Mouse (Mus musculus) left cerebral cortex, adult 8-10 months (tissue): ENCODE measurements around the gene Sgo2a. TPM values are rescaled to one million over a fixed set of nuclear protein-coding genes. Genes with fewer than 3 reads are reported as not detected.
"Not testable (repeated sequence)": the region's sequence is repeated elsewhere in the genome, so short reads cannot be mapped to it uniquely, and the experiment has no call there.

Experiments
- DNase-seq, 2 experiments: peaks; one replicate each; pipeline ENCODE4 v3.0.0; 2022; ENCODE audit warnings: low spot score in 2 of 2
- total RNA-seq, 4 experiments: library from RNA; stranded (reverse); gene quantifications; 2 replicates each; pipeline ENCODE4 v1.2.4; 2022

Sgo2a gene
- total RNA-seq, 4 experiments from 2014 or later, result 0.42 to 0.76 (median 0.55) TPM

DNA sequence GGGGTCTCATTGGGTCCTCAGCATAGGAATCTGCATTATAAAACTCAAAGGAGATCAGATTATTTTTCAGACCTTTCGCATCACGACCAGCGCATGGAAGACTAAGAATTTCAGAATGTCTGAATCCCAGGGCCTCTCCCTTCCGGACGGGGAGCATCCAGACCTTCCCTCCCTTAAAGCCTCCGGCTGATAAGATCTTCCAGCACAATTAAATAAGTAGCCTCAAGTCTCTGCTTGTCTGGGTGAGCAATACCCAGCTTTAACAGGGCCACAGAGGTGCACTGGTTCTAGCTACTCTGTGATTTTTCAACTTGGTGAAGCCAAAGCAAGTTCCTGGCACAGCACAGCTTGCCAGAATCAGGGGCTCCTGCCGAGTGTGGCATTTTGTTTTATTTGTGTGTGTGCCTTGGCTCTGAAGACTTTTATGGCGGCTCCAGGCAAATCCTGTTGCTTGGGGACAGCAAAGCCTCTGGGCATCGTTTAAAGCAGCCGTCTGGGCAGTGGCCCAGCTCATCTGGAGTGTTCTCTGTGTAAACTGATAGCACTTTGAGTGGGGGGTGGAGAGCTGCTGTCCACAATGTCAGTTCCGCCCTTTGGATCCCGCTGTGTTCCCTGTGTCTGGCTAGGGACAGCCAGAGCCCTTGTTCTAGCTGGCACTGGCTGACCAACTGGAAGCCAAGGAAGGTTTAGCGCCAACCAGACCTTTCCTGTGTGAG lies 34.5 kb downstream of the Sgo2a start:
- DNase-seq, result peak; percentile 13 to 36

DNA sequence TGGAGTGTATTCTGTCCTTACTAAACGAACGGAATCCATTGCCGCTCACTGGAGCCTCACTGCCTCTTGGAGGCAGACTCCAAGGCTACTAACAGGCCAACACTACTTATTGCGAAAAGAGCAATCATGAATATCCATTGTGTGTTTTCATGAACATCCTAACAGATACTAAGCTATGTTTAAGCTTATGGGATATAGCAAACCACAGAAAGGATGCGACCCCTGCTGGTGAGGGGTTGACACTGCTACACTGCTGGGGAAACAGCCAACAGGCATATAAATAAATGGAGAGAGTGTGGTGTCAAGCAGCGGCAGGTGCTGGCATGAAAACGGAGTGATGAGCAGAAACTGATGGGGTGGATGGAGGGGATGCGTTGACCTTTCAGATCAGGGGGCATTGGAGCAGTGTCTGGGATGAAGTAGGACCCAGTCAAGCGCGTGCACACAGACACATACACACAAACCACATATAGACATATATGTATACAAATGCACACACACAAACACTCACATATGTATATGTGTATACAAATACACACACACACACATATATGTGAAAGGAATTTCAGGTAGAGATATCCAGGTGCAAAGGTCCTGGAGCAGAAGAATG lies 35.5 kb downstream of the Sgo2a start:
- DNase-seq, result no peak

GRCm38 (mm10) chr1:58037306-58037705 lies 41.5 kb downstream of the Sgo2a start:
- DNase-seq, result not testable (repeated sequence)

DNA sequence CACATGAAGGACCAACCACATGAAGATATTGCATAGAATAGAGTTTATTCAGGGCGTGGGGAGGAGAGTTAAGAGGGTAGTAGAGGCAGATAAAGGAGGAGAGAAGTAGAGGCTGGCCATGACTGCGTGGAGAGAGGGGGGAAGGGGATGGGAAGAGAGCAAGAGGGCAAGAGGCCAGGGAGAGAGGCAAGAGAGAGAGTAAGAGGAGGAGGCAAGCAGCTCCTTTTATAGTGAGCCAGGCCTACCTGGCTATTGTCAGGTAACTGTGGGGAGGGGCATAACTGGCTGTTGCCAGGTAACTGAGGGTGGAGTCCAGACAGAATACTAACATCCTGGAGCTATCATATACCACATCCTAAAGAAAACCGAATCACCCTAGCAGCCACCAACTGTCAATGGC lies 49.3 kb downstream of the Sgo2a start:
- DNase-seq, result no peak

DNA sequence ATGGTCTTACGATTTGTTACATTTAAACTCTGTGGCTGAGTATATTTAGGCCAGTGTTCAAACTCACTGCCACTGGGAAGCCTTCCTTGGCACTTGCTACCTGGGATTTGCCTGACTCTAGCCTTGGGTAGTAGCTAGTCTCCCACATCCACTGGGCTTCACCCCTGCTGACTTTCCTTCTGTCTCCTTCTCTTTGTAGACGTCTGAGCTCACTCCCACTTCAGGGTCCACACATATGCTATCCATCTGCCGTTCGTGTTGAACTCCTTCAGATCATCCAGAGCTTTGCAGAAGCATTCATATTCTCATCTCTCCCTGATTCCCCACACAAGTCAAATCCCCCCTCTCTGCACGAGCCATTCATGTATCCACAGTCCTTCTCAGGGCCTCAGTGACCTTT lies 49.8 kb downstream of the Sgo2a start:
- peak in 1 of 2 experiments; percentile 17 for DNase-seq

DNA sequence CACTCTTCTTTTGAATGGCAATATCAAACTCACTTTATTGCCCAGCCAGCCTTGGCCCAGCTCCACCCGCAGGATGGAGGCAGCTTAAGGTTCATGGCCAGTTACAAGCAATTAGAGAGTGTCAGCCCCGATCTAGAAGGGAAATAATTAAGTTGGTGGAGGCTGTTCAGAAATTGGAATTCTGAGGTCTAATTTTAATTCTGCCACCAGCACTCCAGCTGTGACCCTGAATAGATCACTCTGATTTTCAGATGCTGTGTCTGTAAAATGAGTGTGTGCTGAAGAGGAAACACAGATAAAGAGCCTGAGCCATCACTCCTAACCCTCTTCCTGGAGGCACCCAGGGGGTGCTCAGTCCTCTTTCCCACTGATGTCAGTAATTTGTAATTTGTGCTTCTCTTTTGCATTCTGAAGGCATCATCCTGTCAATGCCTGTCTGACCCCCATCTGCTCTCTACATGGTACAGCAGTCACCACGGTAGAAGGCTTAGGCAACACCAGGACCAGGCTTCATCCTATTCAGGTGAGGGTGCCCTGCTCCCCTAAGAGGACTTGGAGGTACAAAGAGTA lies 51.0 kb downstream of the Sgo2a start:
- no peak for DNase-seq

DNA sequence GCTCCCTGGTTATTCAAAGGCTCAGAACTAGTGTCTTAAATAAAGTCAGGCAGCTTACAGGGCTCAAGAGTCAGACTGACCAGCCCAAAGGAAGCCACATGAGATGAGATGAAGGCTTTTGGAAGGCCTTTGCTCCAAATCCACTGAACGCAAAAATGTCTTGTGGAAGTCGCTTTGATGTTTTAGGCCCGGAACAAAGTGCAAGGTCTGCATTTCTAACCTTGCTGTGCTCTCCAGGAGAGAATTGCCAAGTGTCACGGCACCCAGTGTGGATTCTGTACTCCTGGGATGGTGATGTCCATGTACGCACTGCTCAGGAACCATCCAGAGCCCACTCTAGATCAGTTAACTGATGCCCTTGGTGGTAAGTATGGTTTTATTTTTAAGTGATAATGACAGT lies 53.4 kb downstream of the Sgo2a start:
- no peak for DNase-seq

- DNase-seq, result no peak
Observed at GRCm38 (mm10) chr1:58055598-58055997, 59.8 kb downstream of the Sgo2a start.

DNA sequence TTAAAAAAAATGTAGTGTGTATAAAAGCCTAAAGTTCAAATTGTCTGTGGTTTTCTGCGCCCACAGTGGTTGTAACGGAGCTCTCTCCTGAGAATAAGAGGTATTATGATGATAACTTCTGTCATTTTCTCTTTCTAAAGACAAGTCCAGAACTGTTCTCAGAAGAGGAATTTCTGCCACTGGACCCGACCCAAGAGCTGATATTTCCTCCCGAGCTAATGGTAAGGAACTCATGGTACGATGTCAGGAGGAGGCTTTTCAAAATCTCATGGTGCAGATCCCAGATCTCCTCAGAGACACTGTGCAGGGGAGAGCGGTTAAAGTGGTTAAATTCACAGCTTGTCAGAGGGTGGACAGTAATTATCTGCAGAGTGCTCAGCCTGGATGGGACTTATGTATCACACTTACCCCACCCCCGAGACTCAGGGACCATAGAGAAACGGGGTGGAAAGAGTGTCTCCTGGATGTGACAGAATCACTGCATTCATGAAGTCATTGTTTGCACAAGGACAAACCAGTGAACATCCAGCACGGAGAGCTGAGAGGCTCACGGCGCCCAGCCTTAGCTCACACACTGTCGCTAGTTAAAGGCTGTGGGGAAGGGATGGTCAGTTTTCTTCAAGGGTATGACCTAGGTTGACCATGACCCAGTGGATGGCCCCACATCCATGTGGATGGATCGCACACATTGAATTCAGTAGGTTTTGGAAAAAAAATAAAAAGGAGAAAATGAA lies 60.5 kb downstream of the Sgo2a start:
- no peak for DNase-seq

DNA sequence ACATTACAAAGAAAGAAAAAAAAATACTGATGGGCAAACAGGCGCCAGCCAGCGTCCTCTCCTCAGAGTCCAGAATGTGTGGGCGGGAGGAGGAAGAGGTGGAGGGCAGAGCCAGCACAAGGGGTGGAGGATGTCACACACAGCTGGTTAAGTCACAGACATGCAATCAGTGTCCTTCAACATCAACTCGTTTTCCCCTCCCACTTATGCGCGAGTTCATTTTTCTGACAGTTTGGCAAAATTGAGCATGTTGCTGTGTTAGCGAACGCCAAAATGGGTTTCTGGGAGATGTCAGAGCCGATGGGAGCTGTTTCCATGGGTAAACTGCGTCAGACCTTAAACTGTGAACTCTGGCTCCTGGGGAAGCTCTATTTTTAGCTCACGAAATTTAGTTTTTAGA lies 61.2 kb downstream of the Sgo2a start:
- DNase-seq, result no peak

- DNase-seq, result no peak
Observed at GRCm38 (mm10) chr1:58058846-58059245, 63.1 kb downstream of the Sgo2a start.

- DNase-seq, result no peak
Observed at GRCm38 (mm10) chr1:58062131-58062530, 66.4 kb downstream of the Sgo2a start.

GRCm38 (mm10) chr1:58065151-58065550 lies 69.4 kb downstream of the Sgo2a start:
- no peak for DNase-seq

DNA sequence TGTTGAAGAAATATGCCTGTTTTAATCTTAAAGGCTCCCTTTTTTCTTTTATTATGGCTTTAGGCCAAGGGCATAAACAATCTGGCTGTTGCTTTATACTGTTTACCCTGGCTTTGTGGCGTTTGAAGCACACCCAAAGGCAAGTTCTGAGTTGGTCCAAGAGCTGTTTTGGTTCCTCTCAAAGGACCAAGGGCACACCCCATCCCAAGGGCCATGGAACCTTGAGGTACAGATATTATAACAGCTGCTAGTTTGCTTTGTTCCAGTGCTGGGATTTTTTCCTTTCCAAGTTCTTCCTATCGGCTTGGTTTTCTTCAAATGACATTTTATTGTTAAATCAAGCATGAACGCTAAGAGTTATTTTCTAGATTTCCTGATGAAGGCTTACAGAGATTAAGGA lies 69.8 kb downstream of the Sgo2a start:
- DNase-seq, result no peak

DNA sequence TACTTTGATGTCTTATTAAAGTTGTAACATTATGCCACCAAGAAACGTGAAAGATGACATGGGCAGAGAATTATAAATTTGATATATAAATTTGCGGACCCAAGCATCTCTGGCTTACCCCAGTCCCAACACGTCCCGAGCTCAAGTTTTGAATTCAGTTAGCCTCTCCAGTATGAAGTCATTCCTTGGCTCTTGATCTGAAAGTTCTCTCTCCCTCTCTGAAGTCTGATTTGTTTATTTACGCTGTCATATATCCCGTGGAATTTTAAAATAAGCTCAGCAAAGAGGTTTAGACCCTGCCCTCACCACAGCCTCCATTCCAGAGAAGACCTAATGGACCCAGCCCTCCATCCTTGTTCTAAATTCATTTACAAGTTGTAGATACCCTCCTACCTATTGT lies 73.4 kb downstream of the Sgo2a start:
- DNase-seq, result no peak

GRCm38 (mm10) chr1:58070091-58070490 lies 74.3 kb downstream of the Sgo2a start:
- no peak for DNase-seq

- DNase-seq, result no peak
Observed at GRCm38 (mm10) chr1:58071006-58071405, 75.2 kb downstream of the Sgo2a start.

DNA sequence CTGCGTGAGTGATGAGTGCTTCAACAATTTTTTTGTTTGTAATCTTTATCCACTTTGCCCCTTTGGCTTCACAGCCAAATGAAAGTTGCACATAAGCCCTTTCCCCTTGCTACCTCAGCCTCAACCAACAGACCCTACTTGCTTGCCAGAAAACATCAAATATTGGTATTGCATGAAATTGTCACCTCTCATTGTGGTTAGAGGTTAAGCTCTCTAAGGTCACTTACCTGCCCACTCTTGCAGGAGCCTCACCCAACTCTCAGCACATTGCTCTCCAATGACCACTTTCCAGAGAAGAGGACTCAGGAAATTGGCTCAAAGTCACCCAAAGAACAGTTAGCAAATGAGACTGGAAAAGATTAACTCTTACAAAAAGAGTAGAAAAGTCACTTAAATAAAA lies 75.7 kb downstream of the Sgo2a start:
- no peak for DNase-seq

DNA sequence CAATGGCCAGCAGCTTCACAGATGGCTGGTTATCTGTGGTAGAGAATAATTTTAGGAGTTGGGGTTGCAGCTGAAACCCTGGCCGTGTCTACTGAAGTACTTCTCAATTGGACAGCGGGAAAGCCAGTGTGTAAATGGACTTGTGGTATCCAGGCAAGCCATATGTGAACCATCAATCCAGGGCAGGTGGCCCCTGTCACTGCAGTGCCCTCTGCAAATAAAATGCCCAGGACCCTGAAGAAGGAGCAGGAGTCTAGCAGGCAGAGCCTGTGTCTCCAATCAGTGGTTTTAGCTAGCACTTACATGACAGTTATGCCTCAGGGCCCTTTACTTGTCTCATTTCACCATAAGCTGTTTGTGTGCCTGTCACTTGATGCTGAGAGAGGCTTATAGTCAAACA lies 76.6 kb downstream of the Sgo2a start:
- DNase-seq, result no peak

- no peak for DNase-seq
Observed at GRCm38 (mm10) chr1:58072991-58073730, 77.4 kb downstream of the Sgo2a start.

DNA sequence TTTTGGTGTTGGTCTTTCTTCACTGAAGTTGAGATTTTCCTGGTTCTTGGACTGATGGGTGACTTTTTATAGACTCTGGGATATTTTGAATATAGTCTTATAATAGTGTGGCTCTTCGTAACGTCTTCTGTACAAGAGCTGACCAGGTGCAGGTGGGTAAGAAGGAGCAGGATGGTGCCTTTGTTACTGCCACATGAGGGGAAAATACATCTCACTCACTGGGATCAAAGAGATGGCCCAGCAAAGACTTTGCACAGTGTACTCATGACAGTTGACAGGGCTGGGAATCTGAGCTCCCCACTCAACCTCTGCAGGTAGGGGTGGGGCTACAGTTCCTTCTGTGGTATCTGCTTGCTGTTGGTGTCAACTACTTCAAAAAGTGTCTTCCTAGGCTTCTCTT lies 78.5 kb downstream of the Sgo2a start:
- no peak for DNase-seq
